Mouse (Mus musculus) lung, postnatal 0 days (tissue): Measurements from ENCODE around the gene Calr3.

Experiments used
- CTCF ChIP-seq: IDR thresholded peaks from 2 replicates; pipeline ENCODE4 v1.5.1; 2016; ENCODE audit warnings: antibody characterized with exemption, mild to moderate bottlenecking
- EP300 ChIP-seq: IDR thresholded peaks from 2 replicates; pipeline ENCODE4 v1.6.1; 2016; ENCODE audit warnings: antibody characterized with exemption, mild to moderate bottlenecking, control low read depth

- TF ChIP-seq CTCF (no peak), EP300 (no peak)
These were observed 28.4 kb downstream of the Calr3 start for GRCm38 (mm10) chr8:72415252-72415651.
